Mouse (Mus musculus) cerebellum, adult 11-12 months (tissue): Measurements from ENCODE around the gene Srl.
"Not testable (repeated sequence)": the region's sequence is repeated elsewhere in the genome, so short reads cannot be mapped to it uniquely, and the experiment has no call there.

Experiments
- DNase-seq: peaks from one replicate; pipeline ENCODE4 v3.0.0; 2022

Srl gene

DNA sequence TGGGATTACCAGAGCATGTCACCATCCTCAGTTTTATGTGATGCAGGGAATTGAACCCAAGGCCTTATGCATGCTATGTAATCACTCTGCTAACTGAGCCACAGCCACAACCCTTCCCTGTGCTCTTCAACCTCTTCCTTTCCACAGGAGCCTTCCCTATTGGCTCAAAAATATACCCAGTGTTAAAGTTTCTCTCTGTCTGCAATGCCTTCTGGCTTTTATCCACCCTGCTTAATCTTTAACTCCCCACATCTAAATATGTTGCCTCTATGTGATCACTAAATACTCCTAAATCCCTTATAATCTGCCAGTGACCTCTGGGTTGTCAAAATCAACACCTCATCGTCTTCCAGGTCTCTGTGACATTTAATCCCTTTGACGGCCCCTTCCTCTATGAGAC is 23.7 kb downstream of the Srl start:
- no peak for DNase-seq

DNA sequence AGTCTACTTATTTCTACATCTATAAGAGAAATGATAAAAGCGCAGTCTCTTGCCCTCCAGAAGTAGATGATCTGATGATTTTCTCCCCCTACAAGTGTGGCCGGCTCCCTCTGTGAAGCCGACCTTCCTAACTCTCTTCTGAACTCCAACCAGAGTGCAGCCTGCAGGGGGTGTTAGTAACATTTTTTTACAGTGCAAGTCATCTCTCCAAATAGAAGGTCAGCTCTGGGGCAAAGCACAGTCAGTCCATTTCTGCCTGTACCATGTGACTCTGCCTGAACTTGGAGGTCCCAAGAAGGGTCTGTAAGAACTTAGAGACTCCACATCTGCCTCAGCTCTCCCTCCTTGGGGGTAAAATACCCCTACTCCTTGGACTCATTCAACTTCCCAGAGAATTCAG is 27.2 kb downstream of the Srl start:
- no peak for DNase-seq

- no peak for DNase-seq
Observed at GRCm38 (mm10) chr16:4512661-4513438, 28.8 kb downstream of the Srl start.

DNA sequence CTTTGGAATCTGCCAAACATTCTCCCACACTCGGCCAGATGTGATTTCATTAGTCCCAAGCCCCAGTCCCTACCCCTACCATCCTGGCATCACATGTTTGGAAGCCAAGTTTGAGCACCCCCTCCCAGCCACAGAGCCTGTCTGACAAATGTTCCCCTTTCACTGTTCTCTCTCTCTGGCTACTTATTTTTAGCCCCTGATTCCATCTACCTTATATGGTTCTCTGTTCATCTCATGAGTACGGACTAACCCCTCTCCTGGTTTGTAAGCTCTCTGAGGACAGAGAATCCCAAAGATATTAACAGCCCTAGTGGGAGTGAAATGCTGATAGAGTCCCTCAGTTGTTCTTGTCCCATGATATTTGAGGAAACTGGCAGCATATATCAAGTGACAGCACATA is 30.2 kb downstream of the Srl start:
- DNase-seq, result no peak

GRCm38 (mm10) chr16:4506181-4506580 is 35.4 kb downstream of the Srl start:
- no peak for DNase-seq

DNA sequence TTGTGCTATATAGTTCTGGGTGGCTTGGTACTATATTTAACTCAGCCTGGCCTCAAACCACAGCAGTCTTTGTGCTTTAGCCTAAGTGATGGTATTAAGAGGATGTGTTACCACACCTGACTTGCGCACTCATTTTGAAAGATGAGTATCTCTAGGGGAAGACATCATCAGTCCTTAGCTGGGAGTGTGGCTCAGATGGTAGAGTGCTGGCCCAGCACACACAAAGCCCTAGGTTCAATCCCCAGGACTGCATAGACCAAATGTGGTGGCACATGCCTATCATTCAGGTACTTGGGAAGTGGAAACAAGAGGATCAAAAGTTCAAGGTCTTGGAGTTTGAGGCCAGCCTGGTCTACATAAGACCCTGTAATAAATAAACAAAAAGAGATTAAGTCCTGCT is 38.1 kb downstream of the Srl start:
- no peak for DNase-seq

GRCm38 (mm10) chr16:4502568-4502967 is 39.0 kb downstream of the Srl start:
- DNase-seq, result no peak

GRCm38 (mm10) chr16:4501703-4502102 is 39.9 kb downstream of the Srl start:
- no peak for DNase-seq

DNA sequence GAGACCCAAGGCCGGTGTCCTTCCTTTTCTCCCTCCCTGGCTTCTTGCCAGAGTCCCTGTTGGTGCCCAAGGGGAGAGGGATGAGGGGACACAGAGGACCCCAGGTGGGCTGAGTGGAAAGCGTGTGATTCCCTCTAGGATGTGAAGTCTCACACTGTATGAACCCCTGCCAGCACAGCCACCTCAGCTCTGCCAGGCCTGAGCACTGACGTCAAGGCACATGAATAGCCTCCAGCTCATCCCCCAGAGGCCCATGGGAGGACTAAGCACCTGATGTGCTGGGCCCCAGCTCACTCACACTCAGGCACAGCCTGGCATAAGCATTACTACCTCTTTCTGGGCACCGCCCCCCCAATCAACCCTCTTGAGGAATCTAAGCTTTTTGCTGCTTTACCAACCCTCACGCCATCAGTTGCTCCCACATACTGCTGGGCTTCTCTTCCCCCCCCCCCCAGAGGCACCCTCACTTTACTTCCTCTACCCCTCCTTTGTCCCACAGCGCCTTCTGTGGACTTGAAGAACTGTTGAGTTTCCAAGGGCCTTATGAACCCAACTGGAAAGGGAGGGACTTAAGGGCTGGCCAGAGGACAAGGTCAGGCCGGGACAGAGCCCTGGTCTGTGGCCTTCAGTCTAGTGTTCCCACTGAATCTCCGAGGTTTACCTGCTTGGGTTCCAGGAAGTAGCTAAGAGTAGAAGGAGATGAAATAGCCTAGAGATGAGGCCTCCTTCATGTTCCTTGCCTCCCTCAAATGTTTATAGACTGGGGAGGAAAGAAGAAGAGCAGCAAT is 40.8 kb downstream of the Srl start:
- DNase-seq, result no peak

- no peak for DNase-seq
Observed at GRCm38 (mm10) chr16:4497762-4498607, 43.6 kb downstream of the Srl start.

DNA sequence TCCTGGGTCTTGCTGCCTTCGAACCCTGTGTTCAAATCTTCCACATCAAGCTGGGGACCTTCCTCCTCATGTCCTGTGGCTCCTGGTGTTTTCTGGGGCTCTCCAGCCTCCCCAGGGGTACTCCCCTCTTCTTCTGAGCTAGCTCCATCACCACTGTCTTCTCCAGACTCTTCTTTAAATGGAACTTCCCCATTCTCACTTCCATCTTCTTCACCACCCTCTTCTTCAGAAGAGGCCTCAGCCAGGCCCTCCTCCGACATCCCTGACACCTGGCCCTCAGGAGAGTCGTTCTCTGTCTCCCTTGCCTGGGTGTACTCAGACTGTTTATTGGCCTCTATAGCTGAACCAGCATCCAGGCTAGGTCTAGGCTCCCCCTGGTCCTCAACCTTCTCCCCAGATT is 45.1 kb downstream of the Srl start:
- DNase-seq, result no peak

DNA sequence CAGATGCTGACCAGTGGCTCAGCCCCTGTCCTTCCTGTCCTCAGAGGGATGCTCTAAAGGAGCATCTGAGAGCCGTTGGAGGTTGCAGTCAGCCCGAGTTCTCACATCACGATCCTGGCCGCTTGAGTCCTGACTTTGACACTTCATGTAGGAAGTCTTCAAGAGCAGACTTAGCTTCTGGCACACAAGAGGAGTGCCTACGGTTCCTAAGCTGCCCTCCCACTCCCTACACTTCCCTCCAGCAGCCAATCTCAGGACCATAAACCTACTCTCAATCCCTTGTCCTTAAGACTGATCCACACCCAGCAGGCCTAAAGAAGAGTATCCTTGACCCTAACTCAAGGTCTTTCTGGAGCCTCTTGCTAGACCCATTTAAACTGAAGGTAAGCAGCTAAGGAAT is 45.8 kb downstream of the Srl start:
- no peak for DNase-seq

DNA sequence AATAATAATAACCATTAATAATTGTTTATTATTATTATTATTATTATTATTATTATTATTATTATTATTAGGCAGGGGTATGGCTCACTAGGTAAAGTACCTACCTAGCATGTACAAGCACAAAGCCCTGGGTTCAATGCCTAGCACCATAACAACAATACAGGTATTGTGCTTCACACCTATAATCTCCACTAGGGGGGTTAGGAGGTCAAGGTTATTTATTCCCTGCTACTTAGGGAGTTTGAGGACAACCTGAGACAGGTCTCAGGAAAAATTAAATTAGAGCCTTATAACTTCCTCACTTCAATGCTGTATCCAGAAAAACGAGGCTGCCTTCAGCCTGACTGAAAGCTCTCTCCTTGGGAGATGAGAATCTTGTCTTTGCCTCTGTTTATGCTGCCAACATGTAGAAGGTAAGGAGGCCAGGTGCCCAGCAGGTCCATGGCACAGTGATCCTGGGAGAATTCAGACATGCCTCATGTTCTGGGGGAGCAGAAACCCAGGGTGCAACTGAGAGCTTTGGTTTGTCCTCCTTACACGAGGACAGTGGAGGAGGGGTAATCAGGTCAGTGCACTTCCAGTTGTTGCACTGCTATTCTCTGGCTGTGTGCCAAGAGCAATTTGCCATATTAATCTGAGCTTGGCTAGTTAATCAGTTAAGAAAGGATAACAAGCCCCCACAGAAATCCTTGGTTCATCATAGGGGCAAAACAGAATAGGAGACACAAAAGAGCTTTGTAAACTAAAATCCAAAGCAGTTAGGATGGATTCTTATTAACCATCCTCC is 48.6 kb downstream of the Srl start:
- DNase-seq, result no peak

DNA sequence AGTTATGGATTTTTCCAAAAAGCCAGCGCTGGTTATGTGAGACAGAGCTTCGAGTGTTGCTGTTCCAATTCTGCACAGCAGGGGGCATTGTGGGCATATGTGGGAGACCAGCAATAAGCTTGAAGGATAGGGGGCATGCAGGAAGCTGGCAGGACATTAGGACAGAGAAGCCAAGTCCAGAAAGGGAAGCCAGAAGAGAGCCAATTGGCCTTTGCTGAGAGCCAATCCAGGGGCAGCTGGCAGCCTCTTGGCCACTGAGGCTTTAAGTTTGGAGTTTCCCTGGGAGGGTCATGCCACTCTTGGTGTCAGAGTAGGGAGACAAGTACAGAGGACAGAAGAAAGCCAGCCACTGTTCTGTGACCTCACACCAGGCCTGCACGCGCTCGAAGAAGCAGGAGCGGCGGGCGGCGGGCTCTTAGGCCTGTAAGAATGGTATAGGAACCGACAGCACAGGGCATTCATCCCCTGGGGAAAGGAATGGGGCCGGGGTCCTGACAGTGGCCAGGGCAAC is 52.4 kb downstream of the Srl start:
- peak; percentile 84 for DNase-seq

GRCm38 (mm10) chr16:4480616-4481265 is 60.9 kb downstream of the Srl start:
- no peak for DNase-seq

- DNase-seq, result no peak
Observed at GRCm38 (mm10) chr16:4477591-4478215, 63.9 kb downstream of the Srl start.

- peak; percentile 93 for DNase-seq
Observed at GRCm38 (mm10) chr16:4474882-4475803, 66.5 kb downstream of the Srl start.

GRCm38 (mm10) chr16:4474040-4474881 is 67.4 kb downstream of the Srl start:
- DNase-seq, result not testable (repeated sequence)

DNA sequence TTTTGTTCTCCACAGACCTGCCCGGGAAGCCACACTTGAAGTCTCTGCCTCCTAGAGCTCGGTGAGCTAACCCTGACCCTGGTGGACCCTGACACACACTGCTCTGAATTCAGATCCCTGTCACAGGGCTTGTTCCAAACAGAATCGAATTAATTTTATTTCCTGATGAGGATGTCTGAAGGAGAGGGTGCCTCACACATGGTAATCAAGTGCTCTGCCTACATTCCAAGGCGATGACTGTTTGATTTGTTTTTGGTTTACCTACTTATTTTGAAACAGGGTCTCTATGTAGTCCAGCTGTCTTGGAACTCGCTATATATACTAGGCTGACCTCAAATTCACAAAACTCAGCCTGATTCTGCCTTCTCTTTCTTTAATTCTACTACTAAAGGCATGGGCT is 68.4 kb downstream of the Srl start:
- DNase-seq, result no peak
